In the genomic region with DNA sequence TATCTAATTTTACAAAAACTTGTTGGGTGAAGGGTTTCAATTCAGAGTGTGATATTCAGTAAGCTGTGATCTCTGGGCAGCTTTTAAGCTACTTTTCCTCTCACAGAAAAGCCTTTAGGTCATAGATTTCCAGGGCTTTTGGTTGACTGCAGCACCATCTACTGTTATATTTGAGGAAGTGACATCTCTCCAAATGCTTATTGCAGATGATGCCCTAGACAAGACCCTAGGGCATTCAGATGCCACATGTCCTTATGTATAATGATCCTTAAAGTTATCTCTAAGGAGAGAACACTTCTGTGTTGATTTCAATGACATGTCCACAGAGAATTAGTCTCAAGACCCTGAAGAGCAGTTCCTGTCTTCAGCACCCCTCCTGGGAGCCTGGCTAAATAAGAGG, we compare ENCODE assay signal across 11 mouse cellular contexts. TPM values are rescaled to one million over a fixed set of nuclear protein-coding genes. Genes with fewer than 3 reads are reported as not detected.
DNase-seq lines count a peak whose midpoint lies in the region; ATAC-seq lines count a peak whose summit lies in the region.
"Had no signal": no experiment of that assay in that cellular context is flagged by ENCODE, and none has a peak within 500 bp of the region (broad histone marks: within the 10 kb centered on the region; RNA-seq: fewer than 3 reads in every experiment).

No protein-coding gene starts in this region.

- H3K4me1 ChIP-seq in embryonic facial prominence, embryonic 11.5 days (ENCODE audit: control insufficient read depth, insufficient read depth, low read length), result no peaks in the 10 kb centered on the region
- no peaks in the 10 kb centered on the region for H3K4me1 ChIP-seq in embryonic facial prominence, embryonic 10.5 days
- 0 out of 2 replicates have a peak, but pooled peaks cover 4% of the 10 kb centered on the region for H3K4me1 ChIP-seq in midbrain, embryonic 15.5 days
- H3K4me1 ChIP-seq: heart, embryonic 13.5 days; limb, embryonic 15.5 days had no signal

- no peaks in the 10 kb centered on the region for H3K9me3 ChIP-seq in embryonic facial prominence, embryonic 11.5 days (replicated peaks; ENCODE audit: control insufficient read depth, low read length)
- H3K9me3 ChIP-seq in embryonic facial prominence, embryonic 10.5 days, result no peaks in the 10 kb centered on the region
- no peaks in the 10 kb centered on the region for H3K9me3 ChIP-seq in midbrain, embryonic 15.5 days
- H3K9me3 ChIP-seq: heart, embryonic 13.5 days; limb, embryonic 15.5 days had no signal

- H3K27ac ChIP-seq in embryonic facial prominence, embryonic 11.5 days (replicated peaks; ENCODE audit: low read depth, low read length), result no peak overlapping the region
- H3K27ac ChIP-seq in embryonic facial prominence, embryonic 10.5 days (replicated peaks), result no peak overlapping the region
- no peak overlapping the region for H3K27ac ChIP-seq in midbrain, embryonic 15.5 days
- H3K27ac ChIP-seq: heart, embryonic 13.5 days; limb, embryonic 15.5 days had no signal

- H3K36me3 ChIP-seq in embryonic facial prominence, embryonic 11.5 days (replicated peaks; ENCODE audit: control insufficient read depth, insufficient read depth, low read depth, low read length), result no peaks in the 10 kb centered on the region
- H3K36me3 ChIP-seq in embryonic facial prominence, embryonic 10.5 days (replicated peaks), result no peaks in the 10 kb centered on the region
- no peaks in the 10 kb centered on the region for H3K36me3 ChIP-seq in midbrain, embryonic 15.5 days (replicated peaks)
- H3K36me3 ChIP-seq: limb, embryonic 15.5 days had no signal

- no peaks in the 10 kb centered on the region for H3K27me3 ChIP-seq in embryonic facial prominence, embryonic 11.5 days (ENCODE audit: control insufficient read depth, insufficient read depth, low read length)
- H3K27me3 ChIP-seq in embryonic facial prominence, embryonic 10.5 days (replicated peaks; ENCODE audit: low read depth, poor library complexity, severe bottlenecking), result no peaks in the 10 kb centered on the region
- no peaks in the 10 kb centered on the region for H3K27me3 ChIP-seq in midbrain, embryonic 15.5 days (replicated peaks)
- H3K27me3 ChIP-seq: heart, embryonic 13.5 days; limb, embryonic 15.5 days had no signal

- H3K4me2 ChIP-seq in embryonic facial prominence, embryonic 11.5 days (ENCODE audit: low read depth, low read length), result no peak overlapping the region
- no peak overlapping the region for H3K4me2 ChIP-seq in midbrain, embryonic 15.5 days
- H3K4me2 ChIP-seq: heart, embryonic 13.5 days; limb, embryonic 15.5 days had no signal

- no peak overlapping the region for H3K4me3 ChIP-seq in embryonic facial prominence, embryonic 11.5 days (ENCODE audit: low read depth, low read length)
- H3K4me3 ChIP-seq in embryonic facial prominence, embryonic 10.5 days, result no peak overlapping the region
- no peak overlapping the region for H3K4me3 ChIP-seq in midbrain, embryonic 15.5 days
- H3K4me3 ChIP-seq: heart, embryonic 13.5 days; limb, embryonic 15.5 days had no signal

- H3K9ac ChIP-seq in embryonic facial prominence, embryonic 11.5 days (replicated peaks; ENCODE audit: low read length), result no peak overlapping the region
- no peak overlapping the region for H3K9ac ChIP-seq in midbrain, embryonic 15.5 days
- H3K9ac ChIP-seq: heart, embryonic 13.5 days; limb, embryonic 15.5 days had no signal

- intact Hi-C loops in left cerebral cortex, postnatal 14 days (cut with DNase I), result loop anchor here (5.0 to 10.0 kb wide), 2 partner anchors 189 to 497 kb away; no protein-coding TSS in a partner anchor
- intact Hi-C loops in left cerebral cortex, postnatal 4 days (cut with DNase I), result loop anchor here (2.0 kb wide), 1 partner anchor 495 kb away; no protein-coding TSS in a partner anchor

- peak; percentile 41 for DNase-seq in embryonic facial prominence, embryonic 11.5 days (ENCODE audit: low spot score)
- no peak for DNase-seq in embryonic facial prominence, embryonic 10.5 days (ENCODE audit: low spot score)
- DNase-seq in left cerebral cortex, postnatal 14 days (ENCODE audit: low spot score in 2 of 2), result peak; percentile 22 to 32
- DNase-seq in left cerebral cortex, postnatal 4 days, result no peak
- DNase-seq in cerebellum, adult 9-11 months, result peak; percentile 31
- no peak for DNase-seq in adrenal gland, postnatal 10 days
- no peak for DNase-seq in left cerebral cortex, adult 18-20 months (ENCODE audit: low spot score in 2 of 2)

- no peak for ATAC-seq in embryonic facial prominence, embryonic 11.5 days (replicated peaks; ENCODE audit: insufficient number of reproducible peaks, low FRiP score, low TSS enrichment, low read depth)
- ATAC-seq in midbrain, embryonic 15.5 days (replicated peaks), result peak; percentile 71

RNA-seq across cellular contexts. Expression of gene Armh4, which starts 49.2 kb away (rescaled TPM):
- polyA plus RNA-seq in embryonic facial prominence, embryonic 11.5 days (2014; fragmentation: Nextera tagmentation; extraction: Ambion mirVana), result 21.8 and 24.8 TPM in 2 replicates
- 18.8 and 22.8 TPM in 2 replicates for polyA plus RNA-seq in embryonic facial prominence, embryonic 10.5 days (2016; fragmentation: Nextera tagmentation; extraction: Ambion mirVana)
- total RNA-seq in left cerebral cortex, postnatal 14 days (2021), result 10 to 100 TPM; 24.2 to 25.0 TPM
- total RNA-seq in left cerebral cortex, postnatal 4 days (2021), result 10 to 100 TPM; 23.0 to 23.6 TPM
- polyA plus RNA-seq in midbrain, embryonic 15.5 days (2015; fragmentation: Nextera tagmentation; extraction: Ambion mirVana), result 21.6 and 25.8 TPM in 2 replicates
- total RNA-seq in adrenal gland, postnatal 10 days (2021), result 1 to 10 TPM; 3.6 to 3.7 TPM
- 10 to 100 TPM; 23.9 to 29.3 TPM for total RNA-seq in left cerebral cortex, adult 18-20 months (2021)
- polyA plus RNA-seq: C2C12 had no signal

Comparison
In these comparisons a context has a peak if more than half of its experiments do, and no peak if none do; other contexts are left out.
1. DNase-seq: peak in embryonic facial prominence, embryonic 11.5 days (single experiment), left cerebral cortex, postnatal 14 days (2 of 2) and cerebellum, adult 9-11 months (single experiment); none in embryonic facial prominence, embryonic 10.5 days (single experiment), left cerebral cortex, postnatal 4 days (single experiment), adrenal gland, postnatal 10 days (single experiment) and left cerebral cortex, adult 18-20 months (0 of 2).
2. RNA of gene Armh4, which starts 49.2 kb away (total RNA-seq): 23.9 to 29.3 TPM in left cerebral cortex, adult 18-20 months, 24.2 to 25.0 TPM in left cerebral cortex, postnatal 14 days and 23.0 to 23.6 TPM in left cerebral cortex, postnatal 4 days; 3.6 to 3.7 TPM in adrenal gland, postnatal 10 days; every median in the first group is over 4 times any median in the second.